Mouse (Mus musculus): ENCODE results near the gene Taf12. TPM values are rescaled to one million over a fixed set of nuclear protein-coding genes. Genes with fewer than 3 reads are reported as not detected.
A peak's percentile ranks its signal among the peaks of the same experiment; 100 is the strongest.

Gene Taf12
- total RNA-seq, 2 experiments from 2014 or later, result 22.1 to 24.4 TPM

GRCm38 (mm10) chr4:132256384-132256783 lies 17.8 kb upstream of the Taf12 start:
- no peak overlapping the region for H3K4me3 ChIP-seq
- H3K27ac ChIP-seq, result no peak overlapping the region
- intact Hi-C loops (cut with DNase I), result no loop called here
- no peak for TF ChIP-seq CTCF (IDR thresholded peaks at IDR 0.05)
- no peak for DNase-seq (ENCODE audit: extremely low spot score in 1 of 2, low spot score in 2 of 2)

GRCm38 (mm10) chr4:132259248-132259647 lies 14.9 kb upstream of the Taf12 start:
- Histone ChIP-seq H3K27ac (peak overlapping the region; percentile 36; the same call in 1 of the 2 replicates), H3K4me3 (no peak overlapping the region)
- intact Hi-C loops (cut with DNase I), result no loop called here
- no peak for TF ChIP-seq CTCF (IDR thresholded peaks at IDR 0.05)
- no peak for DNase-seq (ENCODE audit: extremely low spot score in 1 of 2, low spot score in 2 of 2)

- intact Hi-C loops (cut with DNase I), result loop anchor here (1.0 to 5.0 kb wide), 3 partner anchors 10 to 388 kb away; partner anchors contain the start of genes Srsf4 and Ythdf2
- H3K27ac ChIP-seq, result peak overlapping the region; percentile 95
- peak; percentile 26 to 45 for DNase-seq (ENCODE audit: extremely low spot score in 1 of 2, low spot score in 2 of 2)
- TF ChIP-seq CTCF (IDR thresholded peaks at IDR 0.05), result no peak
- peak overlapping the region; percentile 65 for H3K4me3 ChIP-seq
Measured at GRCm38 (mm10) chr4:132260404-132261379, 13.5 kb upstream of the Taf12 start.

- Histone ChIP-seq H3K4me3 (peak within 1 kb of the TSS; percentile 69), H3K27ac (peak within 1 kb of the TSS; percentile 97)
- DNase-seq (ENCODE audit: extremely low spot score in 1 of 2, low spot score in 2 of 2), result peak; percentile 81 to 82
- TF ChIP-seq CTCF (IDR thresholded peaks at IDR 0.05), result no peak
- intact Hi-C loops (cut with DNase I), result loop anchor here (1.0 to 5.0 kb wide), 3 partner anchors 9 to 389 kb away; partner anchors contain the start of genes Srsf4 and Ythdf2
Measured at GRCm38 (mm10) chr4:132261514-132262357, 12.4 kb upstream of the Taf12 start, which contains the start of gene Gmeb1. TSS of gene Gmeb1 (minus strand) at chr4:132261602.

DNA sequence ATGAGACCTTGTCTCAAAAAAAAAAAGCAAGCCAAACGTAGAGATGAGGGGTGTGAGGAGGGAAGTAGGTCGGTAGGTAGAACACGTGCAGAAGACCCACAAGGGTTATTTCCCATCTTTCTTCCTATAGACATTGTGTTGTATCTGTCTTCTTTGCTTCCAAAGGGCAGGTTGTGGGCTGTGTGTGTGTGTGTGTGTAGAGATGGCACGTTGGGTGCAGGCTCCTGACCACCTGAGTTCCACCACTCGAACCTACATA lies 11.9 kb upstream of the Taf12 start:
- H3K4me3 ChIP-seq, result no peak overlapping the region
- no peak overlapping the region for H3K27ac ChIP-seq
- TF ChIP-seq CTCF (IDR thresholded peaks at IDR 0.05), result no peak
- intact Hi-C loops (cut with DNase I), result loop anchor here (5.0 kb wide), 1 partner anchor 390 kb away; the partner anchor contains the start of gene Srsf4
- no peak for DNase-seq (ENCODE audit: extremely low spot score in 1 of 2, low spot score in 2 of 2)

DNA sequence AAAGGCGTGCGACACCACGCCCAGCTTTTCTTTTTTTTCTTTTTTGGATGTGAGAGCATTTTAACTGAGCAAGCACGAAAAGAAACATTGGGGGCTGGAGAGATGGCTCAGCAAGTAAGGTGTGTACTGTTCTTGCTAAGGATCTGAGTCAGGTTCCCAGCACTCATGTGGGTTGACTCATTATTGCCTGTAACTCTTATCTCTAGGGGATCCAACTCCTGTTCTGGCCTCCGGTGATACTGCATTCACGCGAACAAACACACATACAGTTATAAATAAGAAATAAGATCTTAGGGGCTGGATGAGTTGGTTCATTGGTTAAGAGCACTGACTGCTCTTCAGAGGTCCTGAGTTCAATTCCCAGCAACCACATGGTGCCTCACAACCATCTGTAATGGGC lies 10.9 kb upstream of the Taf12 start:
- no peak for DNase-seq (ENCODE audit: extremely low spot score in 1 of 2, low spot score in 2 of 2)
- intact Hi-C loops (cut with DNase I), result loop anchor here (5.0 kb wide), 1 partner anchor 391 kb away; the partner anchor contains the start of gene Srsf4
- Histone ChIP-seq H3K27ac (no peak overlapping the region), H3K4me3 (no peak overlapping the region)
- TF ChIP-seq CTCF (IDR thresholded peaks at IDR 0.05), result no peak

GRCm38 (mm10) chr4:132266835-132267349 lies 7.3 kb upstream of the Taf12 start:
- intact Hi-C loops (cut with DNase I), result no loop called here
- DNase-seq (ENCODE audit: extremely low spot score in 1 of 2, low spot score in 2 of 2), result no peak
- no peak for TF ChIP-seq CTCF (IDR thresholded peaks at IDR 0.05)
- Histone ChIP-seq H3K27ac (peak overlapping the region; percentile 67), H3K4me3 (no peak overlapping the region)

DNA sequence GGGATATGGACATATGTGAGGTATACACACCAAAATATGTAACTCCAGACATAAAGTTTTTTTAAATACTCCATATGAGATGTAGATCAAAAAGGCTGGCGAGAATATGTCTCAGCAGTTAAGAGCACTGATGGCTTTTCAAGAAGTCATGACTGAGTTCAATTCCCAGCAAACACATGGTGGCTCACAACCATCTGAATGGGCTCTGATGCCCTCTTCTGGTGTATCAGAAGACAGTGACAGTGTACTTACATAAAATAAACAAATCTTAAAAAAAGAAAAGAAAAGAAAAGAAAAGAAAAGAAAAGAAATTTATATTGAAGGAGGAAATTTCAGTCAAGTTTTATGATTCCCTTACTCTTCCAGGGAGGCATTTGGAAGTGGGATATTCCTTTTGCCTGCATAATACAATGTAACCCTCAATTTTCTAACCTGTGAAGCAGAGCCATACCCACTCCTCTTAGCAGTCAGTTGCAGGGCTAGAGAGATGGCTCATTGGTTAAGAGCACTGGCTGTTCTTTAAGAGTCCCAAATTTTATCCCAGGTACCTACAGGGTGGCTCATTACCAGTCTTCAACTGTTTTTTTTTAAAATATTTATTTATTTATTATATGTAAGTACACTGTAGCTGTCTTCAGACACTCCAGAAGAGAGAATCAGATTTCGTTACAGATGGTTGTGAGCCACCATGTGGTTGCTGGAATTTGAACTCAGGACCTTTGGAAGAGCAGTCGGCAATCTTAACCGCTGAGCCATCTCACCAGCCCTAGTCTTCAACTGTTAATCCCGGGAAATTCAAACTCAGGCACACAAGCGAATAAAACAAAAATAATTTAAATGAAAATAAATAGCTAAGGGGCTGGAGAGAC lies 5.1 kb upstream of the Taf12 start:
- TF ChIP-seq CTCF (IDR thresholded peaks at IDR 0.05), result peak; percentile 48
- intact Hi-C loops (cut with DNase I), result no loop called here
- peak overlapping the region; percentile 98; the same call in 1 of the 2 replicates for H3K27ac ChIP-seq
- no peak overlapping the region for H3K4me3 ChIP-seq
- DNase-seq (ENCODE audit: extremely low spot score in 1 of 2, low spot score in 2 of 2), result no peak

DNA sequence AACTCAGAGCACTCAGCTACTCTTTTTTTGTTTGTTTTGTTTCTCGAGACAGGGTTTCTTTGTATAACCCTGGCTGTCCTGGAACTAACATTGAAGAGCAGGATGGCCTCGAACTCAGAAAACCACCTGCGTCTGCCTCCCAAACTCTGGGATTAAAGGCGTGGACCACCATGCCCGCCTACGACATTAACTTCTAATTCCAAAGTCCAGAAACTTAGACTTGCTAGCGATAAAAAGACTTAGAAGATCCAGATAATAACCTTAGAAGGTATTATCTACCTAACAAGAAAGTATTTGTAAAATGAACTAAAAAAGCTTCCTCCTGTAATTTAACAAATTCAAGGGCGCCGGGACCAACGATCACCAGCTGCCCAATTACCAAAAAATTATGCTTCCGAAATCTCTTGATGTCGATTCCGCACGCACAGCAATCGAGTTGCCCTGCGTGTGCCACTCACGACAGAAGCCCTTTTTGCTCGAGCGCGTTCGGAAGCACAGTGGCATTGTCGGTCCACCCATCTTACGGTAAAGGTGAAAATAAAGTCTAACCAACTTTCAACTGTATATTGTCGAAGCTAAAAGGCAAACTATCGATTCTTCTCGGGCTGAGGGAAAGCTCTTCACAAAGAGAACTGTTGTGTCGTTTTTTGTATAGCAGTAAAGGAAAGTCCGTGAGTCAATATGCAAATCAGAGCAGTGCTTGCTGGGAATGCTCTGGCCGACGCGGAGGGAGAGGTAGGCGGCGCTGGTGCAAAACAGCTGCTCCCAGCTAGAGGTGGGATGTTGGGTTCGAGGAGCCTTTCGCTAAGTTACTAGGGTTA lies 4.2 kb upstream of the Taf12 start:
- peak overlapping the region; percentile 44 for H3K4me3 ChIP-seq
- peak overlapping the region; percentile 98 for H3K27ac ChIP-seq
- peak; percentile 31 for TF ChIP-seq CTCF (IDR thresholded peaks at IDR 0.05)
- intact Hi-C loops (cut with DNase I), result loop anchor here (1.0 kb wide), 1 partner anchor 9 kb away; the partner anchor contains the start of gene Gmeb1
- DNase-seq (ENCODE audit: extremely low spot score in 1 of 2, low spot score in 2 of 2), result peak; percentile 77 to 79

DNA sequence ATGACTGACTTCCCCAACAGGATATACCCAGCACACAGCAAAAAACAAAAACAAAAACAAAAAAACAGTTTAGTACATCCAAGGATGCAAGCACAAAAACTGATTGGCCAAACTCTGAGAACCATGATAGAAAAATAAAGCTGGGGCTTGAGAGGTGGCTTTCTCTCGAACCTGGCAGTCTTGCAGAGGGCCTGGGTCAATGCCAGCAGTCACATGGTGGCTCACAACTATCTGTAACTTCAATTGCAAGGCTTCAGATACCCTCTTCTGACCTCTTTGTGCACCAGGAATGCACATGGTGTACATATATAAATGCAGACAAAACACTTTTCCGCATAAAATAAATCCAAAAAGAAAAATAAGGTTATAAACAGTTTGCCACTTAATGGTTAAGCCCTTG lies 1.0 kb upstream of the Taf12 start:
- intact Hi-C loops (cut with DNase I), result no loop called here
- no peak for DNase-seq (ENCODE audit: extremely low spot score in 1 of 2, low spot score in 2 of 2)
- H3K27ac ChIP-seq, result no peak overlapping the region; the same call in 1 of the 2 replicates
- TF ChIP-seq CTCF (IDR thresholded peaks at IDR 0.05), result no peak
- peak overlapping the region; percentile 80 for H3K4me3 ChIP-seq

Measured in left cerebral cortex, adult 2 months (tissue).